Mouse (Mus musculus): ENCODE data around the gene Gm20897.
"Not testable (repeated sequence)": the region's sequence is repeated elsewhere in the genome, so short reads cannot be mapped to it uniquely, and the experiment has no call there.

The Gm20897 gene

GRCm38 (mm10) chrY:38502138-38502537 is at the start of gene Gm20897:
Gene Gm20897, minus strand, starts transcription at chrY:38502238.
- in situ Hi-C loops (cut with MboI; ENCODE audit: low sequenced_read_pairs), result not testable (repeated sequence)
